Mouse (Mus musculus) forebrain, embryonic 16.5 days (tissue): ENCODE results near the gene Pla2g4d. TPM values are rescaled to one million over a fixed set of nuclear protein-coding genes. Genes with fewer than 3 reads are reported as not detected.
"Not testable (repeated sequence)": the region's sequence is repeated elsewhere in the genome, so short reads cannot be mapped to it uniquely, and the experiment has no call there.

ENCODE experiments used
- ATAC-seq: fragments of 200-750 bp; cut with Nextera tagmentation; 2 replicates; pipeline ENCODE4 v1.8.0; 2017; ENCODE audit warnings: mild to moderate bottlenecking, moderate library complexity
- H3K27ac ChIP-seq: fragments of 300-500 bp; sonication (generic); 2 replicates; pipeline ENCODE4 v1.5.1; 2014; ENCODE audit warnings: low read length, control low read depth
- H3K27me3 ChIP-seq: fragments of 300-500 bp; sonication (generic); replicated peaks from 2 replicates; pipeline ENCODE4 v1.6.1; 2014; ENCODE audit warnings: low read length; ENCODE audit not compliant: control insufficient read depth, insufficient read depth
- H3K36me3 ChIP-seq: fragments of 300-500 bp; sonication (generic); 2 replicates; pipeline ENCODE4 v1.6.1; 2014; ENCODE audit not compliant: control insufficient read depth, insufficient read depth
- H3K4me1 ChIP-seq: fragments of 300-500 bp; sonication (generic); replicated peaks from 2 replicates; pipeline ENCODE4 v1.6.1; 2014; ENCODE audit warnings: low read length; ENCODE audit not compliant: control insufficient read depth, insufficient read depth
- H3K4me2 ChIP-seq: fragments of 300-500 bp; sonication (generic); 2 replicates; pipeline ENCODE4 v1.6.1; 2014; ENCODE audit warnings: mild to moderate bottlenecking, low read length, control low read depth
- H3K4me3 ChIP-seq: fragments of 300-500 bp; sonication (generic); replicated peaks from 2 replicates; pipeline ENCODE4 v1.5.1; 2014; ENCODE audit warnings: mild to moderate bottlenecking, low read length, control low read depth
- H3K9ac ChIP-seq: fragments of 300-500 bp; sonication (generic); replicated peaks from 2 replicates; pipeline ENCODE4 v1.6.1; 2014; ENCODE audit warnings: low read depth, low read length, control low read depth
- H3K9me3 ChIP-seq: fragments of 300-500 bp; sonication (generic); 2 replicates; pipeline ENCODE4 v1.6.1; 2016; ENCODE audit warnings: low read length; ENCODE audit not compliant: control insufficient read depth
- WGBS: fragments of 180-500 bp; shearing (Covaris S2); extraction: QIAGEN DNeasy Blood & Tissue Kit; methylation state at CpG from one replicate; pipeline ENCODE4 v1.1.7; 2014; 5-methylcytosine and 5-hydroxymethylcytosine counted together
- polyA plus RNA-seq: library from polyadenylated mRNA; unstranded; fragments of >200 nt; fragmentation: Nextera tagmentation; extraction: Ambion mirVana; gene quantifications from 2 replicates; pipeline ENCODE4 v1.2.1, GENCODE M21; 2015

The Pla2g4d gene
- polyA plus RNA-seq, 1 experiment from 2014 or later = not detected

GRCm38 (mm10) chr2:120243995-120244394 lies 45.0 kb downstream of the Pla2g4d start:
- peaks cover 7% of the 10 kb centered on the region for H3K4me1 ChIP-seq
- no peaks in the 10 kb centered on the region for H3K9me3 ChIP-seq
- no peak overlapping the region for H3K27ac ChIP-seq
- H3K9ac ChIP-seq = no peak overlapping the region
- peak overlapping the region; percentile 53 for H3K4me3 ChIP-seq
- peak overlapping the region; percentile 73 for H3K4me2 ChIP-seq
- ATAC-seq = no peak
- H3K36me3 ChIP-seq = no peaks in the 10 kb centered on the region
- no peaks in the 10 kb centered on the region for H3K27me3 ChIP-seq
- 88% methylated on average over 2 of the region's 2 CpGs for WGBS

DNA sequence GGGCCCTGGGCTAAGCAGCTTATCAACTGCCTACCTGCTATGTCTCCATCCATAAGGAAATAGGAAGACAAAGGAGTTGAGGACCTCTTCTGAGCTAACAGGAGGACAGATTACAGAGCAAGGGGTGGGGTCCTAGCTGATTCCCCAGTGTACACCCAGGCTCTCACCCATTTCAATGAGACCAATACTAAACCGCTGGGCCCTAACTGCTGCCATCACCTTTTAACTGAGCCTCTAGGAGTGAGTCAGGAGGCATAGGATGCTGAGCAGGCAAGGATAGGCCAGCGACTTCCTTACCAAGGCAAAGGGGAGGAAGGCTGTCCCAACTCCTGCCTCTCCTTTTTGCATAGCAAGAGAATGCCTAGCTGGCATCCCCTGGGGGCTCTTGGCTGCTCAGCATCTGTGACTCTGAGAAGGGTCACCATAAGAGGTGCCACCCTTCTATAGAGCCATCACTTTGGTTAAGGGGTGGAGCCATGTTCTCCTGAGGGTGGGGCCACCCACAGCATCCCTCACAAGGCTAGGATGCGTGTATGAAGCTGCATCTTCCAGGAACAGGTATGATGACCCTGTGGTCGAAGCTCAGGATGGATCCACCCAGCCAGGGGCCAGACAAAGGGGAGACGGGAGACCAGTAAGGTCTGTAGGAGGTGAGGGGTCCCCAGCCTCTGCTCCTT lies 46.1 kb downstream of the Pla2g4d start:
- H3K4me2 ChIP-seq = no peak overlapping the region

GRCm38 (mm10) chr2:120238733-120239132 lies 50.3 kb downstream of the Pla2g4d start:
- not testable (repeated sequence) for H3K27ac ChIP-seq, H3K9ac ChIP-seq, H3K9me3 ChIP-seq, H3K4me3 ChIP-seq, H3K27me3 ChIP-seq, H3K4me2 ChIP-seq, H3K36me3 ChIP-seq, ATAC-seq, H3K4me1 ChIP-seq
- 80% methylated on average over 8 of the region's 9 CpGs for WGBS

More for the DNA sequence above, 46.1 kb downstream of the Pla2g4d start:
- Histone ChIP-seq H3K4me1 (peaks cover 7% of the 10 kb centered on the region), H3K9me3 (no peaks in the 10 kb centered on the region), H3K4me3 (no peak overlapping the region), H3K27ac (no peak overlapping the region), H3K36me3 (no peaks in the 10 kb centered on the region), H3K9ac (0 out of 2 replicates have a peak overlapping the region, but pooled peaks have one; percentile 17), H3K27me3 (no peaks in the 10 kb centered on the region)
- WGBS = 73% methylated on average over 5 of the region's 5 CpGs
- ATAC-seq = 0 out of 2 replicates have a peak, but pooled peaks have one; percentile 2

DNA sequence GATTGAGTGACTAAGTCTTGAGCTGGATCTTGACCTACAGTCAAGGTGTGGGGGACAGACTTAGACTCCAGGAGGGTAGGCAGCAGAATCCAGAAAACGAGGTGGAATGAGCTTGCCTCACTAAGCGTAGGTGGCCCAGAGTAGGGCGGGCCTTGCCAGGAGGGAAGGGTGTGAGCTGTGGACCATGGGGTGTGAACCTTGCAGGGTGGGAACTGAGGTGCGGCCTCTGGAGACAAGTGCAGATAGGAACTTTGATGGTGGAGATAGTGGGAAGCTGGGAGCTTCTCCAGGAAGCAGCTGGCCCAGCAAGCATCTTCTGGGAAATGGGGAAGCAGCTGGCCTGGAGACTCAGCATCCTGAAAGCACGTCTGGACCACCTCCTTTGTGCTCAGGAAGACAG lies 51.2 kb downstream of the Pla2g4d start:
- H3K4me2 ChIP-seq = no peak overlapping the region
- no peaks in the 10 kb centered on the region for H3K4me1 ChIP-seq
- no peak overlapping the region for H3K4me3 ChIP-seq
- no peak overlapping the region for H3K9ac ChIP-seq
- H3K36me3 ChIP-seq = no peaks in the 10 kb centered on the region
- WGBS = 85% methylated on average over 5 of the region's 5 CpGs
- ATAC-seq = no peak
- no peaks in the 10 kb centered on the region for H3K27me3 ChIP-seq
- H3K9me3 ChIP-seq = no peaks in the 10 kb centered on the region
- no peak overlapping the region for H3K27ac ChIP-seq

- no peak for ATAC-seq
- 87% methylated on average over 3 of the region's 3 CpGs for WGBS
- no peaks in the 10 kb centered on the region for H3K36me3 ChIP-seq
Measured at GRCm38 (mm10) chr2:120235947-120236640, 52.9 kb downstream of the Pla2g4d start.

DNA sequence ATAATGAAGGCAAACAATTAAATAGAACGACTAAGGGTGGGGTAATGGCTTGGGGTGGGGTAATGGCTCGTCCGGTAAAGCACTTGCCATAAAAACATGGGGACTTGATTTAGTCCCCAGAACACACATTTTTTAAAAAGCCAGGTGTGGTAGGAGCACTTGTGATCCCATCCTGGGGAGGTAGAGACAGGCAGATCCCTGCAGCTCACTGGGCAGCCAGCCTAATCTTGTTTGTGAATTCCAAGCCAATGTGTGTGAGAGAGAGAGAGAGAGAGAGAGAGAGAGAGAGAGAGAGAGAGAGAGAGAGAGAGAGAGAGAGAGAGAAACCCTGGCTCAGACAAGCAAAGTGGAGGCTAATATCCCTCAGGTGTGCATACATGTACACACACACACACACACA lies 53.6 kb downstream of the Pla2g4d start:
- WGBS = 64% methylated on average over 3 of the region's 3 CpGs
- Histone ChIP-seq H3K9me3 (no peaks in the 10 kb centered on the region), H3K9ac (no peak overlapping the region), H3K27ac (no peak overlapping the region), H3K27me3 (no peaks in the 10 kb centered on the region), H3K4me3 (no peak overlapping the region), H3K4me1 (no peaks in the 10 kb centered on the region), H3K4me2 (no peak overlapping the region), H3K36me3 (no peaks in the 10 kb centered on the region)
- ATAC-seq = no peak

More at GRCm38 (mm10) chr2:120235947-120236640, 52.9 kb downstream of the Pla2g4d start:
- Histone ChIP-seq H3K4me1 (no peaks in the 10 kb centered on the region), H3K9ac (no peak overlapping the region), H3K27ac (no peak overlapping the region), H3K4me3 (no peak overlapping the region), H3K4me2 (no peak overlapping the region), H3K9me3 (no peaks in the 10 kb centered on the region), H3K27me3 (no peaks in the 10 kb centered on the region)

- WGBS = 74% methylated on average over 3 of the region's 3 CpGs
- Histone ChIP-seq H3K4me1 (no peaks in the 10 kb centered on the region), H3K4me2 (no peak overlapping the region)
Measured at GRCm38 (mm10) chr2:120231642-120232041, 57.4 kb downstream of the Pla2g4d start.

More at GRCm38 (mm10) chr2:120231642-120232041, 57.4 kb downstream of the Pla2g4d start:
- no peak for ATAC-seq
- Histone ChIP-seq H3K9me3 (no peaks in the 10 kb centered on the region), H3K27me3 (no peaks in the 10 kb centered on the region), H3K36me3 (no peaks in the 10 kb centered on the region), H3K27ac (no peak overlapping the region), H3K9ac (no peak overlapping the region), H3K4me3 (no peak overlapping the region)

Other genes starting within 250 kb of the Pla2g4d start
- gene Ehd4, start 134.6 kb downstream of the Pla2g4d start, polyA plus RNA-seq = 9.7 and 11.9 TPM in 2 replicates
- 2.6 and 3.4 TPM in 2 replicates for gene Pla2g4e, start 43.9 kb downstream of the Pla2g4d start, polyA plus RNA-seq
- not detected in 2 replicates for gene Pla2g4f, start 25.0 kb upstream of the Pla2g4d start, polyA plus RNA-seq
- gene Vps39, start 63.9 kb upstream of the Pla2g4d start, polyA plus RNA-seq = 54.4 and 55.0 TPM in 2 replicates
- gene Ganc, start 114.7 kb upstream of the Pla2g4d start, polyA plus RNA-seq = 7.0 and 8.3 TPM in 2 replicates
- 6.0 and 7.2 TPM in 2 replicates for gene Tmem87a, start 114.9 kb upstream of the Pla2g4d start, polyA plus RNA-seq
- gene Capn3, start 166.8 kb upstream of the Pla2g4d start, polyA plus RNA-seq = 0.37 TPM in 2 replicates